Mouse (Mus musculus): ENCODE data around the gene Ift74. TPM values are rescaled to one million over a fixed set of nuclear protein-coding genes. Genes with fewer than 3 reads are reported as not detected.

Gene Ift74
- 36.7 and 53.1 TPM in 2 replicates for polyA plus RNA-seq (2016; fragmentation: Nextera tagmentation; extraction: Ambion mirVana)

DNA sequence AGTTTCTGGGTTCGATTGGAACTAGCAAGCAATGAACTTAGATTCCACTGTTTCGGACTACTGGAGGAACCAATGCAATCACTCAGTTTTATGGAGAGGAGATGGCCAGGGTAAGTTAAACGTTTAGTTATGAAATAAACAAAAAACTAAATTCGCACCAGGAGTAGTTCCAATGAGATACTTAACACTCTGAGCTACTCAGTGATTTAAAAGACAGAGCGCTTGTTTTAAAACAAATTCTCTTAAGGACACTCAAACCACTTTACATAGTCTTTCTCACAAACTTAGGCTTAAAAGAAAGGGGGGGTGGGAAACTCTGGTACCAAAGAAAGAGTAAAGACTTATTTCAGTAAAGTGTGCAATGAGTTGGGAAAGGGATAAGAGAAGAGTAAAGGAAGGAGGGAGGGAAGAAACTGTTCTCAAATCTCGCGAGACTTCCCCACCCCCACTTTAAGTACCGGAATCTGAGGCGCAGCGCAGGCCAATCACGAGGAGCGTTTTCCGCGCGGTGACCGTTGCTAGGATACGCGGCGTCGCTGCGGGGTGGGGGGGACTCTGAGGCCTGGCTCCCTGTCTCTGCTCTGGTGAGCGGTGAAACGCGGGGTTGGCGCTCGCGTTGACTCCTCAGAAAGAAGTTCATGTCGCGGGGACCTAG lies at the start of gene Ift74:
Ift74 (plus strand) TSS at position 520 of the 655 bp plus-strand sequence.
- 3% methylated on average over 29 of the region's 29 CpGs for WGBS
- H3K4me1 ChIP-seq (replicated peaks) = peaks cover 15% of the 10 kb centered on the region
- peaks cover 3% of the 10 kb centered on the region; the same call in 1 of the 2 replicates for H3K36me3 ChIP-seq
- DNase-seq (ENCODE audit: low spot score) = peak; percentile 97
- no peaks in the 10 kb centered on the region for H3K27me3 ChIP-seq (ENCODE audit: insufficient read depth, poor library complexity, severe bottlenecking)
- peak within 1 kb of the TSS; percentile 90 for H3K27ac ChIP-seq
- H3K4me3 ChIP-seq = peak within 1 kb of the TSS; percentile 74
- H3K9me3 ChIP-seq = no peaks in the 10 kb centered on the region

DNA sequence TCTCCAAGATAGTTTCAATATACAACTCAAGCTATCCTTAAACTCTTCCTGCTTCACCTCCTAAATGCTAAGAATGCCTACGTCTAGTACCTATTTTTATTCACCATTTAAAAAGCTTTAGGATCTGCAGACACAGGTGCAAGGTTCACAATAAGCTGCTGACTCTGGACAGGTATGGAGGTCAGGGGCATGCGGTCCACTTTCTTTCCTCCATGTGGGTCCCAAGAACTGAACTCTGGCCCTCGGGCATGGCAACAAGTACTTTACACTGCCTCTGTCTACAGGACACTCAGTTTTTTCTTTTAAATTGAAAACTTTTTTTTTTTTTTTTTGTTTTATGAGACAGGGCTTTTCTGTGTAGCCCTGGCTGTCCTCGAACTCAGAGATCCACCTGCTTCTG lies 41.6 kb upstream of the Ift74 start:
- Histone ChIP-seq H3K9me3 (no peaks in the 10 kb centered on the region), H3K4me1 (replicated peaks) (no peaks in the 10 kb centered on the region), H3K36me3 (peaks cover 82% of the 10 kb centered on the region), H3K4me3 (no peak overlapping the region), H3K27me3 (ENCODE audit: insufficient read depth, poor library complexity, severe bottlenecking) (no peaks in the 10 kb centered on the region), H3K27ac (no peak overlapping the region)
- no peak for DNase-seq (ENCODE audit: low spot score)
- 91% methylated on average over 4 of the region's 4 CpGs for WGBS

DNA sequence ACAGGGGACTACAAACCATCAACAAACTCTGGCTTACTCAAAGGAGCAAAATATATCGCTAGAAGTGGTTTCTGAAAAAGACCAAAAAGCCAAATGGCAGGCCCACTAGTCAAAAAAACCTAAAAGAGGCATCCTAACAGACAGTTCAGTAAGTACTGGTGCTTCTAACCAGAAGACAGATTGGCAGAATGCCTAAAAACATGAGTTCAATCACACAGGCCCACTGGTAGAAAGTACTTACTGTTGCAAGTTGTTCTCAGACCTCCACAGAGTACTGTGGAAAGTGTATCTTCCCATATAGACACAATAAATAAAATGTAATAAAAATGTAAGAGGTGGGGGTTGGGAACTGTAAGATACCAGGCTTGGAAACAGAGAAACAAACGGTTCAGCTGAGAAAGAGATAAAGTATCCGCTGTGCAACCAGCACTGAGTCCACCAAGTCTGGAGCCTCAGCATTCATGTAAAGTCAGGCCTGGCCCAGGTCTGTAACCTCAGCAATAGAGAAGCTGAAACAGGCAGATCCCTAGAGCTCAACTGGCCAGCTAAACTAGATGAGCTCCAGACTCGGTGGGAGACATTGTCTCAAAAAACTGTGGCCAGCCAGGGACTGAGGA lies 22.4 kb upstream of the Ift74 start:
- H3K9me3 ChIP-seq = no peaks in the 10 kb centered on the region
- H3K4me3 ChIP-seq = no peak overlapping the region
- no peak for DNase-seq (ENCODE audit: low spot score)
- H3K27ac ChIP-seq = no peak overlapping the region
- 87% methylated on average over 4 of the region's 4 CpGs for WGBS
- H3K27me3 ChIP-seq (ENCODE audit: insufficient read depth, poor library complexity, severe bottlenecking) = no peaks in the 10 kb centered on the region
- peaks cover 7% of the 10 kb centered on the region; the same call in 1 of the 2 replicates for H3K36me3 ChIP-seq
- H3K4me1 ChIP-seq (replicated peaks) = no peaks in the 10 kb centered on the region

DNA sequence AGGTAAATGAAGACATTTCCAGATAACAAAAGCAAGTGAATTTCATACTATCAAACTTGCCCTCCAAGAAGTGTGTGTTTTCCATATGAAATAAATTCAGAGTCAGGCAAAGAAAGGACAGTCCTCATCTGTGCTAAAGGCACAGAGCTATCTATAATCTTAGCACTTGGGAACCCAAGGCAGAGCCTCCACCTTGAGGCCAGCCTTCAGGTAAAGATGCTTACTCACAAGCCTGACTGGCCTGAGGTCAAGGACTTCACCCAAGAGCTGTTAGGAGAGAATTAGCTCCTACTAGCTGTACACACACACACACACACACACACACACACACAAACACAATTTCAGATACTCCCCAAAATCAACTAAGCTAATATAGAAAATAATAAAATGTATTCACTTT lies 21.6 kb upstream of the Ift74 start:
- no peak overlapping the region for H3K27ac ChIP-seq
- no peaks in the 10 kb centered on the region for H3K27me3 ChIP-seq (ENCODE audit: insufficient read depth, poor library complexity, severe bottlenecking)
- no peak for DNase-seq (ENCODE audit: low spot score)
- H3K9me3 ChIP-seq = no peaks in the 10 kb centered on the region
- 0 out of 2 replicates have a peak, but pooled peaks cover 3% of the 10 kb centered on the region for H3K36me3 ChIP-seq
- no peak overlapping the region for H3K4me3 ChIP-seq
- H3K4me1 ChIP-seq (replicated peaks) = no peaks in the 10 kb centered on the region

DNA sequence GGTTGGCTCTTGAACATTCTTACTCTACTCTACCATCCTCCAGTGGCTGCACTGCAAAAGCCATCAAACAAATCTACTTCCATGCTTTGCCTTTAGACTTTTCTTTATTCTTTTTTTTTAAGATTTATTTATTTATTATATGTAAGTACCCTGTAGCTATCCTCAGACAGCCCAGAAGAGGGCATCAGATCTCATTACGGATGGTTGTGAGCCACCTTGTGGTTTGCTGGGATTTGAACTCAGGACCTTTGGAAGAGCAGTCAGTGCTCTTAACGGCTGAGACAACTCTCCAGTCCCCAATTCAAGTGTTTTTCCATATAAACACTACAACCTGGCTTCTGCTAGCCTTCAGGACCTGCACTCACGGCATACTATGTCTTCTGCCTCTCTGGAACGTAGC lies 12.9 kb upstream of the Ift74 start:
- 90% methylated on average over 4 of the region's 4 CpGs for WGBS
- H3K36me3 ChIP-seq = peaks cover 2% of the 10 kb centered on the region; the same call in 1 of the 2 replicates
- H3K4me3 ChIP-seq = peak overlapping the region; percentile 95; the same call in 1 of the 2 replicates
- H3K9me3 ChIP-seq = no peaks in the 10 kb centered on the region
- peaks cover 20% of the 10 kb centered on the region for H3K4me1 ChIP-seq (replicated peaks)
- H3K27me3 ChIP-seq (ENCODE audit: insufficient read depth, poor library complexity, severe bottlenecking) = no peaks in the 10 kb centered on the region
- no peak overlapping the region for H3K27ac ChIP-seq
- DNase-seq (ENCODE audit: low spot score) = no peak

DNA sequence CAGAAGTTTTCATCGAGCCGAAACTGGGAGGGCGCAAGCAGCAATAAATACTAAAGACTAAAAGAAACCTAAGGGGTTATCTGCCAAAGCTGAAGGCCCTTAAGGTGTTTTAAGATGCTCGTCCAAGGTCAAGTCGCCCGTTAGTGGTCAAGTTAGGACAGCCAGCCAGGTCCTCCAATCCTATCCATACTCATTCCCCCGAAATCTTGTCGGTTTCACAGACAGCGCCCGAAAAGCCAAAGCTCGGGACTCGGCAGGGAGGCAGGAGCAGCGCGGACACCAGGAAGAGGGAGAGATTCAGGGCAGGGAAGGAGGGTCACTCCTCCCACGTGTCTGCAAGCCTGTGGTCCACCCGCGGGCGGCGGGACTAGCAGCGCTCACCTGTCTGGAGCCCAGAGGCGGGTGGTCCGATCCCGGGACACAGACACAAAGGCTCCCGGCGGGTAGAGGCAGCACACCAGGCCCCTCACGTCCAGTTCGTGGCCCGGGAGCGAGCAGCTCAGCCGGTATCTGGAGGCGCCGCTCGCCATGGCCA lies 11.7 kb upstream of the Ift74 start:
- Histone ChIP-seq H3K4me1 (replicated peaks) (peaks cover 20% of the 10 kb centered on the region), H3K27me3 (ENCODE audit: insufficient read depth, poor library complexity, severe bottlenecking) (no peaks in the 10 kb centered on the region), H3K4me3 (peak overlapping the region; percentile 95), H3K36me3 (peaks cover 2% of the 10 kb centered on the region; the same call in 1 of the 2 replicates), H3K9me3 (no peaks in the 10 kb centered on the region), H3K27ac (peak overlapping the region; percentile 96)
- DNase-seq (ENCODE audit: low spot score) = no peak
- WGBS = under 1% methylated on average over 33 of the region's 33 CpGs

DNA sequence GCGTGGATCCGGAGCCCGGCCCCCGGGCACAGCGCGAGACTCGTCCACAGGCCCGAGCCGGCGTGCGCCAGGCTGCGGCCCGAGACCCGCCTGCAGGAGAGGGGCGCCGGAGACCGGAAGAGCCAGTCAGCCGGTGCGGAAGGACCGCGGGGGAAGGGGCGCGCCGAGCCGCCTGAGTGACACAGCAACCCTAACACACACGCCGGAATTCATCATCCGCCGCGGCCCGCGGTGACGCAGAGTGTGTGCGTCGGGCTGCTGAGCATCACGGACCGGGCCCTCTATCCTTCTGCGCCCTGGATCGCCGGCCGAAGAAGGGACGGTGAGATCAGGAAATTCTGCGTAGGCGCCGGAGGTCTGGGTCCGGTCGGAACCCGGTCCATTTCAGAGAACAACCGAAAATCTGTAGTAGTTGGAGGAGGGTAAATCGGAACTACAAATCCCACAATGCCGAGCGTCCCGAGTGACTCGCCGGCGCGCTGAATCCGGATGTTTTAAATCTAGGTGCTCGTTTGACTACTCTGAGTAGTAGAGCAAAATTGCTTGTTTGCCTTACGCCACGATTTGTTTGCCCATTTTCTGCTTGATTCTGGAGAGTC lies 11.2 kb upstream of the Ift74 start, which contains the start of gene Plaa:
Plaa (minus strand) TSS at position 214 of the 599 bp plus-strand sequence.
- Histone ChIP-seq H3K9me3 (no peaks in the 10 kb centered on the region), H3K27ac (peak within 1 kb of the TSS; percentile 96), H3K27me3 (ENCODE audit: insufficient read depth, poor library complexity, severe bottlenecking) (no peaks in the 10 kb centered on the region), H3K4me3 (peak within 1 kb of the TSS; percentile 95), H3K36me3 (peaks cover 2% of the 10 kb centered on the region; the same call in 1 of the 2 replicates), H3K4me1 (replicated peaks) (peaks cover 20% of the 10 kb centered on the region)
- DNase-seq (ENCODE audit: low spot score) = peak; percentile 92
- under 1% methylated on average over 61 of the region's 61 CpGs for WGBS

DNA sequence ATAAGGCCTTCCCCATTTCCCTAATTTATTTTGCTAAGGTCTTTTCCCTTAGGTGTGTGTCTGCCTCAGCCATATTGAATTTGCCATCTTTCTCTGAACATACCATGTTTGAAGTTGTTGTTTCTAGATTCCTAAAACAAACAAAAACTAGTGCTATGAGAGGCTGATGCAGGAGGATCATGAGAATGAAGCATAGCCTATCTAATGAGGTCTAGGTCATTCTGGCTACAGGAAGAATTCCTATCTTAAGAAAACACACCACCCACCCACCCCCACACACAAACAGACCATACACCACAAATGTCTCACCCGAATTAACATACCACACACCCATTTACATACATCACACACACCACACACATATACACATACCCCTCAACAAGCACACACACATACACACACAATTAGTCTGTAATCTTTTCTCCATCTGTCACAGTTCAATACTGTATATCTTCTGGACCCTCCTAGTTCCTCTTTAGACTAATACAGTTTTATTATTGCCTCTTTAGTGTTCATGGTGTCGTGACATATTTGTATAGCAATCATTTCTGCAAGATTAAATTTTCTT lies 9.8 kb upstream of the Ift74 start:
- 91% methylated on average over 2 of the region's 2 CpGs for WGBS
- no peaks in the 10 kb centered on the region for H3K27me3 ChIP-seq (ENCODE audit: insufficient read depth, poor library complexity, severe bottlenecking)
- DNase-seq (ENCODE audit: low spot score) = no peak
- H3K4me1 ChIP-seq (replicated peaks) = peaks cover 20% of the 10 kb centered on the region
- no peaks in the 10 kb centered on the region for H3K36me3 ChIP-seq
- no peaks in the 10 kb centered on the region for H3K9me3 ChIP-seq
- H3K27ac ChIP-seq = no peak overlapping the region
- H3K4me3 ChIP-seq = peak overlapping the region; percentile 95; the same call in 1 of the 2 replicates

DNA sequence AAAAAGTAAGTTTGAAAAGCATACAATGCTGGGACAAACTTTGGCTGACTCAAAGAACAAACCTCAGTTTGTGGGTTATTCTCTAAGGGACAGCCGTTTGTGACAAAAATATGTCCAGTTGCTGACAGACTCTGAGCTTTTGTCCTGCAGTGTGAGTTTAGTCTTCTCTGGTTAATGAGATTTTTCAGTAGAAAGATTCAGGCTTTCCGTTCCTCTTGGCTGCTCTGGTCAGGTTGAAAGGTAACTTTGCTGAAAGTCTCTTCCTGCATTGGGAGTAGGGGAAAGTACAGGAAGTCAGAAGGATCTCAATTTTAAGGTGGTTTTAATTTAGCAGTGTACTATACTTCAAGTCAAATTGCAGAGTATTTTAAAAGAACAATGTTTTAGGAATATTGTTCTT lies 8.7 kb upstream of the Ift74 start:
- Histone ChIP-seq H3K4me1 (replicated peaks) (peaks cover 19% of the 10 kb centered on the region), H3K27me3 (ENCODE audit: insufficient read depth, poor library complexity, severe bottlenecking) (no peaks in the 10 kb centered on the region), H3K27ac (no peak overlapping the region), H3K4me3 (no peak overlapping the region), H3K36me3 (no peaks in the 10 kb centered on the region), H3K9me3 (no peaks in the 10 kb centered on the region)
- WGBS = 92% methylated on average over 2 of the region's 2 CpGs
- no peak for DNase-seq (ENCODE audit: low spot score)

DNA sequence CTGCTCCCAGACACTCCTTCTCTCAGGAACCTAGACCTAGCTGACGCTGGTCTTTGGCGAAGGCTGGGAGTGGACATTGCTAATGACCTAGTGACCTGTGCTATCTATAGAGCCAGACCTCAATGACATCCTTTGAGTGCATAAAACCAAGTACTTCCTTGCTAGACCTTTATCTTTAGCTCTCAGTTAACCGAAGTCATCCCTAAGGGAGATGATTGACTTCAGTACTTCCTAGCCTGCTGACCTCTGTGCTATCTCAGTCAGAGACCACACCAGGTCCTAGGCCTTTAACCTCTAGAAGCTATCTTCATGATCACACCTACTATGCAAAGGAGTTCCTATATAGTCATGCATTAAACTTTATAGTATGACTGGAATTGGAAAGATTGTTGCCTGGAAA lies 4.0 kb upstream of the Ift74 start:
- Histone ChIP-seq H3K4me3 (no peak overlapping the region), H3K9me3 (no peaks in the 10 kb centered on the region), H3K4me1 (replicated peaks) (peaks cover 6% of the 10 kb centered on the region), H3K36me3 (no peaks in the 10 kb centered on the region), H3K27ac (no peak overlapping the region), H3K27me3 (ENCODE audit: insufficient read depth, poor library complexity, severe bottlenecking) (no peaks in the 10 kb centered on the region)
- 82% methylated on average over 3 of the region's 3 CpGs for WGBS
- DNase-seq (ENCODE audit: low spot score) = no peak

DNA sequence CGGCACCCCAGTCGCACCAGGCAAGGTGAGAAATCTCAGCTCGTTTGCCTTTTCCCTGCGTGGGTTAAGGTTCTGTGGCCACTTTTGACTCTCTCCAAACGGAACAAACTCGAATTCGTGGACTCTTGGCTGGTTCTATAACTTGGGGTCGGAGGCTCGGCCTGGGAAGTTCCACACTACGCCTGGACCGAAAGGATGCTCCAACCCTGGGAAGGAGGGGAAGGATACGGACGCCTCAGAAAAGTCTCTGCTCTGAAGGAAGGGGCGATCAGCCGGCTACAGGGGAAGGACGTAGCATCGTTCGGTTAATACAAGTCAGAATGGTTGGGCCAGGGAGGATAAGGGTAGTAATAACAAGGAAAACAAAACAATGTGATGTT lies 326 bp downstream of the Ift74 start:
- no peaks in the 10 kb centered on the region for H3K27me3 ChIP-seq (ENCODE audit: insufficient read depth, poor library complexity, severe bottlenecking)

DNA sequence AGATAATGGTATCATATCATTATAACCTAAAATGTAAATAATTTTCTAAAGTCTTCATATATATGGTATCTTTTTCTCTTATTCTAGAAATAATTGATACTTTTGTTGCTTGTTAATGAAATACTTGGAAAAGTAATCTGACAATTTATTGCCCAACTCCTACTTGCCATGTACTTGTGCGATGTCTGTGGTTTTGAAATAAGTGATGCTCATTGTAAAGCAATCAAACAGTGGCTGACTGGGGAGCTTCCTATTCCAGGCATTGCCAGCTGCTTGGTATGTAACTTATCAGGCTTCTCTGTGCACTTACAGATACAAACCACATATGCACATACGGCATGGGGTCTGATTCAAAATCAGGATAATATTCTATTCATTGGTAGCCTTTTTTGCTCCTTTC lies 5.8 kb downstream of the Ift74 start:
- 89% methylated on average over 2 of the region's 2 CpGs for WGBS
- Histone ChIP-seq H3K9me3 (no peaks in the 10 kb centered on the region), H3K27me3 (ENCODE audit: insufficient read depth, poor library complexity, severe bottlenecking) (no peaks in the 10 kb centered on the region), H3K4me1 (replicated peaks) (peaks cover 11% of the 10 kb centered on the region), H3K4me3 (no peak overlapping the region), H3K27ac (no peak overlapping the region), H3K36me3 (peaks cover 32% of the 10 kb centered on the region)
- DNase-seq (ENCODE audit: low spot score) = no peak

More for the DNA sequence above, 326 bp downstream of the Ift74 start:
- peaks cover 15% of the 10 kb centered on the region for H3K4me1 ChIP-seq (replicated peaks)
- under 1% methylated on average over 18 of the region's 18 CpGs for WGBS
- H3K27ac ChIP-seq = peak overlapping the region; percentile 90
- H3K4me3 ChIP-seq = peak overlapping the region; percentile 74
- no peaks in the 10 kb centered on the region for H3K9me3 ChIP-seq
- H3K36me3 ChIP-seq = peaks cover 3% of the 10 kb centered on the region; the same call in 1 of the 2 replicates
- no peak for DNase-seq (ENCODE audit: low spot score)
